ENCODE assay signal across 8 mouse cellular contexts in genomic region chr12:110737170-110738157, GRCm38 (mm10). TPM values are rescaled to one million over a fixed set of nuclear protein-coding genes. Genes with fewer than 3 reads are reported as not detected.
DNase-seq lines count a peak whose midpoint lies in the region; ATAC-seq lines count a peak whose summit lies in the region.

Gene Wdr20 (plus strand): TSS chr12:110737944.

- DNase-seq in CD4-positive, CD25-positive, alpha-beta regulatory T cell, adult 2 months (ENCODE audit: low read depth, low spot score), result peak; percentile 98
- DNase-seq in fibroblast of lung, adult 2 months (ENCODE audit: low read depth), result peak; percentile 78
- peak; percentile 98 for DNase-seq in kidney, postnatal 14 days
- peak; percentile 97 for DNase-seq in liver, embryonic 13.5 days
- peak; percentile 100 for DNase-seq in neural tube, embryonic 10.5 days (ENCODE audit: extremely low spot score, low spot score)

- H3K4me1 ChIP-seq in brown adipose tissue, adult 24 weeks (ENCODE audit: control insufficient read depth, insufficient read depth, insufficient read length, low read length), result peaks cover 5% of the 10 kb centered on the region; the same call in 1 of the 2 replicates
- H3K4me1 ChIP-seq in heart, embryonic 14.5 days (ENCODE audit: control insufficient read depth in 2 of 2, insufficient read depth in 2 of 2, low read length in 2 of 2), result peaks cover 3 to 13% of the 10 kb centered on the region in 2 experiments; a peak in 3 of 4 replicates
- H3K4me1 ChIP-seq in liver, embryonic 13.5 days (replicated peaks), result peaks cover 30% of the 10 kb centered on the region
- H3K4me1 ChIP-seq in stomach, embryonic 16.5 days (ENCODE audit: control insufficient read depth, insufficient read depth, low read length), result peaks cover 17% of the 10 kb centered on the region

- WGBS in heart, embryonic 14.5 days, result under 1% methylated on average over 69 of the region's 69 CpGs
- WGBS in liver, embryonic 13.5 days (ENCODE audit: insufficient replicate concordance), result under 1% methylated on average over 69 of the region's 69 CpGs
- under 1% methylated on average over 69 of the region's 69 CpGs for WGBS in stomach, embryonic 16.5 days

- peak within 1 kb of the TSS; percentile 98 for H3K9ac ChIP-seq in heart, embryonic 14.5 days (ENCODE audit: low read length)
- H3K9ac ChIP-seq in liver, embryonic 13.5 days, result peak within 1 kb of the TSS; percentile 99
- peak within 1 kb of the TSS; percentile 98 for H3K9ac ChIP-seq in stomach, embryonic 16.5 days (ENCODE audit: low read length)

- H3K4me2 ChIP-seq in heart, embryonic 14.5 days (ENCODE audit: low read length), result peak within 1 kb of the TSS; percentile 94
- peak within 1 kb of the TSS; percentile 94 for H3K4me2 ChIP-seq in liver, embryonic 13.5 days
- peak within 1 kb of the TSS; percentile 83 for H3K4me2 ChIP-seq in stomach, embryonic 16.5 days (ENCODE audit: low read depth, low read length)

- no peaks in the 10 kb centered on the region for H3K27me3 ChIP-seq in heart, embryonic 14.5 days (ENCODE audit: control insufficient read depth, insufficient read depth, low read length)
- peaks cover 17% of the 10 kb centered on the region for H3K27me3 ChIP-seq in liver, embryonic 13.5 days
- H3K27me3 ChIP-seq in stomach, embryonic 16.5 days (ENCODE audit: control insufficient read depth, insufficient read depth, low read length), result no peaks in the 10 kb centered on the region

- peak; percentile 98 for ATAC-seq in heart, embryonic 14.5 days (ENCODE audit: insufficient number of reproducible peaks, insufficient read depth, low FRiP score, low read depth)
- ATAC-seq in liver, embryonic 13.5 days (ENCODE audit: low read depth), result peak; percentile 95
- ATAC-seq in stomach, embryonic 16.5 days (ENCODE audit: insufficient read depth, low FRiP score), result peak; percentile 98

- peaks cover 3% of the 10 kb centered on the region; the same call in 1 of the 2 replicates for H3K36me3 ChIP-seq in heart, embryonic 14.5 days (ENCODE audit: control insufficient read depth, insufficient read depth, low read length)
- H3K36me3 ChIP-seq in liver, embryonic 13.5 days, result 0 out of 2 replicates have a peak, but pooled peaks cover 7% of the 10 kb centered on the region
- H3K36me3 ChIP-seq in stomach, embryonic 16.5 days (ENCODE audit: control insufficient read depth, insufficient read depth, low read length), result no peaks in the 10 kb centered on the region

- H3K27ac ChIP-seq in brown adipose tissue, adult 24 weeks (replicated peaks; ENCODE audit: low read depth, low read length), result peak within 1 kb of the TSS; percentile 77
- H3K27ac ChIP-seq in heart, embryonic 14.5 days (replicated peaks in 1 of 2; ENCODE audit: control insufficient read depth in 1 of 2, insufficient read depth in 1 of 2, low read depth in 2 of 2, low read length in 2 of 2), result peak within 1 kb of the TSS; percentile 80 to 86
- H3K27ac ChIP-seq in liver, embryonic 13.5 days, result peak within 1 kb of the TSS; percentile 88
- H3K27ac ChIP-seq in stomach, embryonic 16.5 days (ENCODE audit: low read length), result peak within 1 kb of the TSS; percentile 87

- no peaks in the 10 kb centered on the region for H3K9me3 ChIP-seq in heart, embryonic 14.5 days (ENCODE audit: control insufficient read depth, low read length)
- no peaks in the 10 kb centered on the region for H3K9me3 ChIP-seq in liver, embryonic 13.5 days (replicated peaks)
- no peaks in the 10 kb centered on the region for H3K9me3 ChIP-seq in stomach, embryonic 16.5 days (replicated peaks; ENCODE audit: control insufficient read depth, low read length)

- peak within 1 kb of the TSS; percentile 80 for H3K4me3 ChIP-seq in brown adipose tissue, adult 24 weeks (ENCODE audit: insufficient read depth, low read depth, low read length)
- peak within 1 kb of the TSS; percentile 88 to 99 for H3K4me3 ChIP-seq in heart, embryonic 14.5 days (ENCODE audit: control insufficient read depth in 1 of 2, insufficient read depth in 1 of 2, low read depth in 1 of 2, low read length in 2 of 2)
- peak within 1 kb of the TSS; percentile 99 for H3K4me3 ChIP-seq in liver, embryonic 13.5 days (replicated peaks)
- H3K4me3 ChIP-seq in stomach, embryonic 16.5 days (replicated peaks; ENCODE audit: low read length), result peak within 1 kb of the TSS; percentile 98

RNA-seq across cellular contexts. Expression of gene Wdr20, which starts in this region (rescaled TPM):
- polyA plus RNA-seq in brown adipose tissue, adult 24 weeks (2012; ENCODE audit: insufficient read depth, insufficient read length, missing spikeins), result 18.4 and 24.8 TPM in 2 replicates
- polyA plus RNA-seq in heart, embryonic 14.5 days (2014; fragmentation: Nextera tagmentation; extraction: Ambion mirVana), result 16.1 and 16.3 TPM in 2 replicates
- 9.4 and 10.6 TPM in 2 replicates for polyA plus RNA-seq in liver, embryonic 13.5 days (2015; fragmentation: Nextera tagmentation; extraction: Ambion mirVana)
- 23.0 and 23.4 TPM in 2 replicates for polyA plus RNA-seq in stomach, embryonic 16.5 days (2015; fragmentation: Nextera tagmentation; extraction: Ambion mirVana)

Comparison
In these comparisons a context has a peak if more than half of its experiments do, and no peak if none do; other contexts are left out.
1. Peak in every context shown above with its lines: DNase-seq, ATAC-seq, H3K4me3 ChIP-seq and H3K27ac ChIP-seq.